Mouse (Mus musculus): ENCODE measurements at regions not wholly inside any gene's neighbourhood (a gene's known extent, or its start where the extent isn't known, plus 50 kb on each side); places are given as distances from the start of the nearest gene placed in this dataset.

GRCm38 (mm10) chr3:38254896-38255295 is 229.7 kb downstream of the Ankrd50 start:
- DNase-seq, result peak; percentile 88

- DNase-seq, result no peak
These were observed 233.1 kb downstream of the Ankrd50 start for GRCm38 (mm10) chr3:38251592-38251991.

- DNase-seq, result no peak
These were observed 234.1 kb downstream of the Ankrd50 start for GRCm38 (mm10) chr3:38250552-38250951.

- no peak for DNase-seq
These were observed 235.7 kb downstream of the Ankrd50 start for GRCm38 (mm10) chr3:38248941-38249340.

GRCm38 (mm10) chr3:38246439-38246838 is 238.2 kb downstream of the Ankrd50 start:
- no peak for DNase-seq

- no peak for DNase-seq
These were observed 241.4 kb downstream of the Ankrd50 start for GRCm38 (mm10) chr3:38243209-38243608.

- no peak for DNase-seq
These were observed 247.0 kb downstream of the Ankrd50 start for GRCm38 (mm10) chr3:38237616-38238015.

- no peak for DNase-seq
These were observed 248.9 kb downstream of the Ankrd50 start for GRCm38 (mm10) chr3:38235736-38236083.

GRCm38 (mm10) chr3:38235033-38235735 is 249.5 kb downstream of the Ankrd50 start:
- no peak for DNase-seq

- no peak for DNase-seq
These were observed 250.1 kb downstream of the Ankrd50 start for GRCm38 (mm10) chr3:38234534-38234933.

GRCm38 (mm10) chr3:38234006-38234405 is 250.6 kb downstream of the Ankrd50 start:
- DNase-seq, result no peak

- DNase-seq, result no peak
These were observed 251.6 kb downstream of the Ankrd50 start for GRCm38 (mm10) chr3:38233091-38233490.

GRCm38 (mm10) chr3:38232111-38233076 is 252.2 kb downstream of the Ankrd50 start:
- DNase-seq, result peak; percentile 75

GRCm38 (mm10) chr3:38231506-38231905 is 253.1 kb downstream of the Ankrd50 start:
- DNase-seq, result no peak

- DNase-seq, result no peak
These were observed 253.8 kb downstream of the Ankrd50 start for GRCm38 (mm10) chr3:38230796-38231195.

- no peak for DNase-seq
These were observed 255.0 kb downstream of the Ankrd50 start for GRCm38 (mm10) chr3:38229686-38230085.

GRCm38 (mm10) chr3:38229051-38229450 is 255.6 kb downstream of the Ankrd50 start:
- no peak for DNase-seq

GRCm38 (mm10) chr3:38227596-38227995 is 257.0 kb downstream of the Ankrd50 start:
- peak; percentile 75 for DNase-seq

GRCm38 (mm10) chr3:38227121-38227520 is 257.5 kb downstream of the Ankrd50 start:
- no peak for DNase-seq

GRCm38 (mm10) chr3:38226147-38226546 is 258.5 kb downstream of the Ankrd50 start:
- no peak for DNase-seq

GRCm38 (mm10) chr3:38221834-38222215 is 262.8 kb downstream of the Ankrd50 start:
- no peak for DNase-seq

GRCm38 (mm10) chr3:38220934-38221833 is 263.5 kb downstream of the Ankrd50 start:
- peak; percentile 78 for DNase-seq

GRCm38 (mm10) chr3:38209081-38209480 is 275.6 kb downstream of the Ankrd50 start:
- DNase-seq, result no peak
